Mouse (Mus musculus) liver, embryonic 15.5 days (tissue): ENCODE measurements around the gene Atp13a1. TPM values are rescaled to one million over a fixed set of nuclear protein-coding genes. Genes with fewer than 3 reads are reported as not detected.

Experiments used
- ATAC-seq: fragments of 200-750 bp; cut with Nextera tagmentation; 2 replicates; pipeline ENCODE4 v1.8.0; 2017; ENCODE audit warnings: moderate number of reproducible peaks, mild to moderate bottlenecking, moderate library complexity; ENCODE audit not compliant: insufficient read depth
- H3K27ac ChIP-seq: fragments of 300-500 bp; sonication (generic); replicated peaks from 2 replicates; pipeline ENCODE4 v1.5.1; 2015; ENCODE audit warnings: mild to moderate bottlenecking, inconsistent platforms
- H3K27me3 ChIP-seq: fragments of 300-500 bp; sonication (generic); 2 replicates; pipeline ENCODE4 v1.6.1; 2015; ENCODE audit warnings: mild to moderate bottlenecking, inconsistent platforms
- H3K36me3 ChIP-seq: fragments of 300-500 bp; sonication (generic); replicated peaks from 2 replicates; pipeline ENCODE4 v1.6.1; 2015; ENCODE audit warnings: moderate library complexity, mild to moderate bottlenecking, inconsistent platforms
- H3K4me1 ChIP-seq: fragments of 300-500 bp; sonication (generic); replicated peaks from 2 replicates; pipeline ENCODE4 v1.6.1; 2015; ENCODE audit warnings: inconsistent platforms
- H3K4me2 ChIP-seq: fragments of 300-500 bp; sonication (generic); 2 replicates; pipeline ENCODE4 v1.6.1; 2015; ENCODE audit warnings: moderate library complexity, mild to moderate bottlenecking, inconsistent platforms
- H3K4me3 ChIP-seq: fragments of 300-500 bp; sonication (generic); replicated peaks from 2 replicates; pipeline ENCODE4 v1.5.1; 2015; ENCODE audit warnings: mild to moderate bottlenecking, inconsistent platforms
- H3K9ac ChIP-seq: fragments of 300-500 bp; sonication (generic); 2 replicates; pipeline ENCODE4 v1.6.1; 2015; ENCODE audit warnings: moderate library complexity, mild to moderate bottlenecking, inconsistent platforms
- H3K9me3 ChIP-seq: fragments of 300-500 bp; sonication (generic); replicated peaks from 2 replicates; pipeline ENCODE4 v1.6.1; 2016; ENCODE audit warnings: inconsistent platforms
- WGBS: fragments of 180-500 bp; shearing (Covaris S2); methylation state at CpG from one replicate; pipeline ENCODE4 v1.1.7; 2015; ENCODE audit warnings: mixed read lengths; ENCODE audit not compliant: insufficient replicate concordance; 5-methylcytosine and 5-hydroxymethylcytosine counted together
- polyA plus RNA-seq: library from polyadenylated mRNA; unstranded; fragments of >200 nt; fragmentation: Nextera tagmentation; extraction: Ambion mirVana; gene quantifications from 2 replicates; pipeline ENCODE4 v1.2.1, GENCODE M21; 2015

The Atp13a1 gene
- 19.6 and 23.0 TPM in 2 replicates for polyA plus RNA-seq

GRCm38 (mm10) chr8:69790773-69791367 is at the start of gene Atp13a1, which contains the start of gene Zfp866:
Atp13a1 (plus strand) TSS chr8:69791163.
Zfp866 (minus strand) TSS chr8:69791178.
- Histone ChIP-seq H3K4me1 (peaks cover 41% of the 10 kb centered on the region), H3K27me3 (no peaks in the 10 kb centered on the region), H3K4me3 (peak within 1 kb of the TSS; percentile 93), H3K27ac (peak within 1 kb of the TSS; percentile 99), H3K4me2 (peak within 1 kb of the TSS; percentile 85), H3K36me3 (peaks cover 28% of the 10 kb centered on the region), H3K9ac (peak within 1 kb of the TSS; percentile 87), H3K9me3 (no peaks in the 10 kb centered on the region)
- peak; percentile 95 for ATAC-seq
- WGBS = under 1% methylated on average over 38 of the region's 38 CpGs

GRCm38 (mm10) chr8:69741231-69741630 is 49.7 kb upstream of the Atp13a1 start:
- ATAC-seq = no peak
- Histone ChIP-seq H3K9me3 (no peaks in the 10 kb centered on the region), H3K36me3 (peaks cover 16% of the 10 kb centered on the region; the same call in 1 of the 2 replicates), H3K4me3 (no peak overlapping the region), H3K4me2 (no peak overlapping the region), H3K27me3 (no peaks in the 10 kb centered on the region), H3K27ac (no peak overlapping the region), H3K9ac (no peak overlapping the region), H3K4me1 (no peaks in the 10 kb centered on the region)
- WGBS = 62% methylated on average over 2 of the region's 2 CpGs

- WGBS = 4% methylated on average over 48 of the region's 48 CpGs
- Histone ChIP-seq H3K9ac (peak within 1 kb of the TSS; percentile 96), H3K9me3 (no peaks in the 10 kb centered on the region), H3K4me1 (peaks cover 50% of the 10 kb centered on the region), H3K27me3 (no peaks in the 10 kb centered on the region), H3K4me3 (peak within 1 kb of the TSS; percentile 88), H3K4me2 (peak within 1 kb of the TSS; percentile 74), H3K36me3 (no peaks in the 10 kb centered on the region), H3K27ac (peak within 1 kb of the TSS; percentile 100)
- ATAC-seq = peak; percentile 98
Observed at GRCm38 (mm10) chr8:69749544-69750454, 41.2 kb upstream of the Atp13a1 start, which contains the start of gene Zfp963. Zfp963 (minus strand) TSS chr8:69749970.

GRCm38 (mm10) chr8:69752437-69752836 is 38.5 kb upstream of the Atp13a1 start:
- H3K4me1 ChIP-seq = peaks cover 50% of the 10 kb centered on the region
- ATAC-seq = no peak
- WGBS = 24% methylated on average over 2 of the region's 2 CpGs
- H3K4me3 ChIP-seq = no peak overlapping the region
- H3K27me3 ChIP-seq = no peaks in the 10 kb centered on the region
- peak overlapping the region; percentile 100 for H3K27ac ChIP-seq
- H3K9ac ChIP-seq = no peak overlapping the region
- peaks cover 15% of the 10 kb centered on the region for H3K36me3 ChIP-seq
- no peaks in the 10 kb centered on the region for H3K9me3 ChIP-seq
- H3K4me2 ChIP-seq = peak overlapping the region; percentile 13

GRCm38 (mm10) chr8:69758316-69758715 is 32.6 kb upstream of the Atp13a1 start:
- H3K4me2 ChIP-seq = no peak overlapping the region
- WGBS = 87% methylated on average over 5 of the region's 5 CpGs
- no peak overlapping the region for H3K4me3 ChIP-seq
- H3K9me3 ChIP-seq = no peaks in the 10 kb centered on the region
- no peak for ATAC-seq
- H3K4me1 ChIP-seq = peaks cover 9% of the 10 kb centered on the region
- H3K27me3 ChIP-seq = no peaks in the 10 kb centered on the region
- peaks cover 58% of the 10 kb centered on the region for H3K36me3 ChIP-seq
- no peak overlapping the region for H3K27ac ChIP-seq
- no peak overlapping the region for H3K9ac ChIP-seq

- Histone ChIP-seq H3K9ac (no peak overlapping the region), H3K36me3 (peaks cover 80% of the 10 kb centered on the region), H3K4me2 (no peak overlapping the region), H3K4me3 (no peak overlapping the region), H3K27ac (no peak overlapping the region), H3K4me1 (no peaks in the 10 kb centered on the region), H3K27me3 (no peaks in the 10 kb centered on the region), H3K9me3 (no peaks in the 10 kb centered on the region)
- 83% methylated on average over 4 of the region's 4 CpGs for WGBS
- ATAC-seq = no peak
Observed at GRCm38 (mm10) chr8:69761814-69762445, 29.0 kb upstream of the Atp13a1 start.

GRCm38 (mm10) chr8:69771221-69771620 is 19.7 kb upstream of the Atp13a1 start:
- no peak overlapping the region for H3K27ac ChIP-seq
- no peak overlapping the region for H3K9ac ChIP-seq
- no peak for ATAC-seq
- no peaks in the 10 kb centered on the region for H3K9me3 ChIP-seq
- no peak overlapping the region for H3K4me2 ChIP-seq
- H3K36me3 ChIP-seq = peaks cover 46% of the 10 kb centered on the region
- peaks cover 38% of the 10 kb centered on the region for H3K4me1 ChIP-seq
- WGBS = 79% methylated on average over 9 of the region's 9 CpGs
- no peak overlapping the region for H3K4me3 ChIP-seq
- no peaks in the 10 kb centered on the region for H3K27me3 ChIP-seq

GRCm38 (mm10) chr8:69772106-69772505 is 18.9 kb upstream of the Atp13a1 start:
- no peak overlapping the region for H3K4me3 ChIP-seq
- no peak for ATAC-seq
- 81% methylated on average over 2 of the region's 2 CpGs for WGBS
- H3K27ac ChIP-seq = no peak overlapping the region
- no peaks in the 10 kb centered on the region for H3K9me3 ChIP-seq
- peaks cover 37% of the 10 kb centered on the region for H3K36me3 ChIP-seq
- H3K4me1 ChIP-seq = peaks cover 38% of the 10 kb centered on the region
- no peaks in the 10 kb centered on the region for H3K27me3 ChIP-seq
- no peak overlapping the region for H3K9ac ChIP-seq
- no peak overlapping the region for H3K4me2 ChIP-seq

- peak within 1 kb of the TSS; percentile 68 for H3K4me2 ChIP-seq
- peak within 1 kb of the TSS; percentile 78 for H3K4me3 ChIP-seq
- under 1% methylated on average over 41 of the region's 41 CpGs for WGBS
- peak; percentile 98 for ATAC-seq
- H3K9me3 ChIP-seq = no peaks in the 10 kb centered on the region
- H3K4me1 ChIP-seq = peaks cover 38% of the 10 kb centered on the region
- H3K36me3 ChIP-seq = peaks cover 12% of the 10 kb centered on the region; the same call in 1 of the 2 replicates
- peak within 1 kb of the TSS; percentile 99 for H3K27ac ChIP-seq
- no peaks in the 10 kb centered on the region for H3K27me3 ChIP-seq
- H3K9ac ChIP-seq = peak within 1 kb of the TSS; percentile 92
Observed at GRCm38 (mm10) chr8:69774503-69775148, 16.3 kb upstream of the Atp13a1 start, which contains the start of gene Gm20422. Gm20422 (minus strand) TSS chr8:69774886.

GRCm38 (mm10) chr8:69775149-69775534 is 15.8 kb upstream of the Atp13a1 start:
- Histone ChIP-seq H3K27me3 (no peaks in the 10 kb centered on the region), H3K36me3 (peaks cover 7% of the 10 kb centered on the region; the same call in 1 of the 2 replicates), H3K4me2 (peak overlapping the region; percentile 68), H3K4me1 (peaks cover 33% of the 10 kb centered on the region), H3K9ac (no peak overlapping the region), H3K27ac (peak overlapping the region; percentile 99; the same call in 1 of the 2 replicates), H3K9me3 (no peaks in the 10 kb centered on the region), H3K4me3 (peak overlapping the region; percentile 78)
- WGBS = 39% methylated on average over 2 of the region's 2 CpGs
- ATAC-seq = no peak
